Comparison of ENCODE assay signal across 14 mouse cellular contexts in the genomic region with DNA sequence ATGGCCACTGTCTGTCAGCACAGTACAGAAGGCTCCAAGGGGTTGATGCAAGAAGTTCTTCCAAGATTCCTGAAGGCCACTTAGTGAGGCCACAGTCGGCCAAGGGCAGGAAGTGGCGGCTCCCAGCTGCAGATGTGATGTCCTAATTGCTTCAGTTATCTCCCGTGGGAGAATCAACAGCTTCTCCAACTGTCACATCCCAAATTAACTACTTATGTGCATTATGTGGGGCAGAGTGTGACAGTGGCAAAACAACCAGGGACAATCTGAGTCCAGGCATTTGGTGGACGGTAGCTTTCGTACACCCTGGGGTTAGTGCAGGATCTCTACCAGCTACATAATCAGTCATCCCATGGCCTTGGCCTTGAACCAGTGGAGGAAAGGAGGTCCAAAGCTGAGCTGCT.
DNase-seq lines count a peak whose midpoint lies in the region; ATAC-seq and TF ChIP-seq lines count a peak whose summit lies in the region.
"Had no signal": no experiment of that assay in that cellular context is flagged by ENCODE, and none has a peak within 500 bp of the region (broad histone marks: within the 10 kb centered on the region; RNA-seq: fewer than 3 reads in every experiment).

No protein-coding gene starts in this region.

- H3K4me1 ChIP-seq in heart, adult 2 months (ENCODE audit: control insufficient read depth, insufficient read depth, low read length): peaks cover 5% of the 10 kb centered on the region
- 0 out of 2 replicates have a peak, but pooled peaks cover 6% of the 10 kb centered on the region for H3K4me1 ChIP-seq in kidney, embryonic 14.5 days (ENCODE audit: control insufficient read depth, insufficient read depth, low read length)
- no peaks in the 10 kb centered on the region for H3K4me1 ChIP-seq in hindbrain, embryonic 11.5 days (replicated peaks; ENCODE audit: control insufficient read depth, insufficient read depth, low read length)
- H3K4me1 ChIP-seq: neural tube, embryonic 12.5 days had no signal

- intact Hi-C loops in heart, adult 2 months (cut with DNase I): no loop called here
- intact Hi-C loops in gastrocnemius, postnatal 14 days (cut with DNase I; ENCODE audit: low total_unique reads): no loop called here

- peak in 1 of 2 experiments; percentile 68 for DNase-seq in heart, adult 2 months
- DNase-seq in heart, postnatal 4 days: no peak
- peak; percentile 39 to 52 for DNase-seq in kidney, postnatal 4 days
- DNase-seq in adrenal gland, adult 2 months: peak; percentile 83
- DNase-seq in gastrocnemius, postnatal 14 days: peak; percentile 38
- DNase-seq in hindbrain, embryonic 11.5 days (ENCODE audit: low spot score): no peak
- DNase-seq: B cell, adult 2 months; cerebellum, postnatal 10 days; kidney, adult 8-10 months; midbrain, embryonic 14.5 days; thymus, postnatal 25 days had no signal

- H3K9me3 ChIP-seq in kidney, embryonic 14.5 days (ENCODE audit: control insufficient read depth, low read length): no peaks in the 10 kb centered on the region
- no peaks in the 10 kb centered on the region for H3K9me3 ChIP-seq in hindbrain, embryonic 11.5 days (ENCODE audit: control insufficient read depth, low read length)
- H3K9me3 ChIP-seq: neural tube, embryonic 12.5 days had no signal

- no peak overlapping the region for H3K9ac ChIP-seq in heart, adult 2 months (ENCODE audit: low read depth, low read length)
- no peak overlapping the region for H3K9ac ChIP-seq in kidney, embryonic 14.5 days (ENCODE audit: low read depth, low read length)
- no peak overlapping the region for H3K9ac ChIP-seq in hindbrain, embryonic 11.5 days (ENCODE audit: low read depth, low read length)
- H3K9ac ChIP-seq: neural tube, embryonic 12.5 days had no signal

- TF ChIP-seq POLR2A in heart, adult 2 months (IDR thresholded peaks at IDR 0.05; ENCODE audit: insufficient read depth, low read depth, low read length): no peak

- no peaks in the 10 kb centered on the region for H3K79me2 ChIP-seq in heart, adult 2 months (replicated peaks; ENCODE audit: control insufficient read depth, insufficient read depth, low read length)

- no peak for ATAC-seq in kidney, embryonic 14.5 days (ENCODE audit: low FRiP score, low TSS enrichment)
- ATAC-seq in megakaryocyte, adult 5-6 weeks (ENCODE audit: poor library complexity, severe bottlenecking): no peak
- no peak for ATAC-seq in hindbrain, embryonic 11.5 days (ENCODE audit: low FRiP score)

- no peaks in the 10 kb centered on the region for H3K36me3 ChIP-seq in heart, adult 2 months (ENCODE audit: control insufficient read depth, insufficient read depth, low read length)
- H3K36me3 ChIP-seq in kidney, embryonic 14.5 days (ENCODE audit: control insufficient read depth, insufficient read depth, low read length): no peaks in the 10 kb centered on the region
- no peaks in the 10 kb centered on the region for H3K36me3 ChIP-seq in hindbrain, embryonic 11.5 days (ENCODE audit: control insufficient read depth, insufficient read depth, low read length)
- H3K36me3 ChIP-seq: neural tube, embryonic 12.5 days had no signal

- TF ChIP-seq EP300 in heart, adult 2 months (IDR thresholded peaks at IDR 0.05; ENCODE audit: insufficient read depth, low read depth, low read length): 0 out of 2 replicates have a peak, but pooled peaks have one; percentile 42

- TF ChIP-seq CTCF in heart, adult 2 months (IDR thresholded peaks at IDR 0.05): no peak

- 49% methylated on average over 5 of the region's 5 CpGs for WGBS in heart, adult 2 months
- WGBS in kidney, embryonic 14.5 days: 47% methylated on average over 5 of the region's 5 CpGs
- WGBS in hindbrain, embryonic 11.5 days: 71% methylated on average over 5 of the region's 5 CpGs

- no peak overlapping the region for H3K4me3 ChIP-seq in heart, adult 2 months
- no peak overlapping the region for H3K4me3 ChIP-seq in kidney, embryonic 14.5 days (ENCODE audit: low read length)
- H3K4me3 ChIP-seq in hindbrain, embryonic 11.5 days (ENCODE audit: low read depth, low read length): no peak overlapping the region
- H3K4me3 ChIP-seq: neural tube, embryonic 12.5 days had no signal

- no peak overlapping the region; the same call in 1 of the 2 replicates for H3K27ac ChIP-seq in heart, adult 2 months
- H3K27ac ChIP-seq in kidney, embryonic 14.5 days (ENCODE audit: low read depth, low read length): no peak overlapping the region
- no peak overlapping the region for H3K27ac ChIP-seq in hindbrain, embryonic 11.5 days (ENCODE audit: low read depth, low read length)
- H3K27ac ChIP-seq: neural tube, embryonic 12.5 days had no signal

- H3K4me2 ChIP-seq in kidney, embryonic 14.5 days (replicated peaks; ENCODE audit: low read depth, low read length): no peak overlapping the region
- no peak overlapping the region for H3K4me2 ChIP-seq in hindbrain, embryonic 11.5 days (replicated peaks; ENCODE audit: low read depth, low read length)
- H3K4me2 ChIP-seq: neural tube, embryonic 12.5 days had no signal

- no peaks in the 10 kb centered on the region for H3K27me3 ChIP-seq in heart, adult 2 months (ENCODE audit: control insufficient read depth, insufficient read depth, low read length)
- H3K27me3 ChIP-seq in kidney, embryonic 14.5 days (ENCODE audit: control insufficient read depth, insufficient read depth, low read length): no peaks in the 10 kb centered on the region
- H3K27me3 ChIP-seq in hindbrain, embryonic 11.5 days (ENCODE audit: control insufficient read depth, insufficient read depth, low read length): no peaks in the 10 kb centered on the region; the same call in 1 of the 2 replicates
- H3K27me3 ChIP-seq: neural tube, embryonic 12.5 days had no signal

Comparison
In these comparisons a context has a peak if more than half of its experiments do, and no peak if none do; other contexts are left out.
1. DNase-seq: peak in kidney, postnatal 4 days (2 of 2), adrenal gland, adult 2 months (single experiment) and gastrocnemius, postnatal 14 days (single experiment); none in heart, postnatal 4 days (single experiment) and hindbrain, embryonic 11.5 days (single experiment).